In the genomic region with DNA sequence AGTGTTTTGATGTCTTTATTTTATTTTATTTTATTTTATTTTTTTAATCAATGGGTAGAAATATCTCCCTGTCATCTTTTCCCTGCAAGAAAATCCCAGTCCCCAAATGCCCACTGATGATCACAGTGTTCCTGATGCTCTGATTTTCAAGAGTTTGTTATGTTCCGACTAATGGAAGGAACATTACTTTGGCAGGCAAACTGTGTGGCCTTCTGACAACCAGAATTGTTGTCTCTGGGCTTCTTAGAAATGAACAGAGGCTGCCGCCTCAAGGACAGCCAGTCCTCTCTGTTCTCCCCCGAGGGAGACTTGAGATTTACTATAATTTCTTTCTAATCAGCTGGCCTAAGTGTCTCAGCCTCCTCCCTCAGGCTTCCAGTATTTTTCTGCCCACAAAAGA, we compare ENCODE assay signal across 24 mouse cellular contexts. TPM values are rescaled to one million over a fixed set of nuclear protein-coding genes. Genes with fewer than 3 reads are reported as not detected.
"Had no signal": no experiment of that assay in that cellular context is flagged by ENCODE, and none has a peak within 500 bp of the region (broad histone marks: within the 10 kb centered on the region; RNA-seq: fewer than 3 reads in every experiment).

No protein-coding gene starts in this region.

- H3K27ac ChIP-seq: midbrain, embryonic 10.5 days; midbrain, embryonic 12.5 days; neural tube, embryonic 13.5 days; neural tube, embryonic 15.5 days; stomach, embryonic 15.5 days; stomach, postnatal 0 days had no signal

- H3K27me3 ChIP-seq: midbrain, embryonic 12.5 days; neural tube, embryonic 13.5 days; neural tube, embryonic 15.5 days; stomach, embryonic 15.5 days had no signal

- H3K4me3 ChIP-seq: midbrain, embryonic 10.5 days; midbrain, embryonic 12.5 days; myocyte; neural tube, embryonic 13.5 days; neural tube, embryonic 15.5 days; stomach, embryonic 15.5 days had no signal

- DNase-seq: lung, adult 18-20 months; lung, embryonic 14.5 days; lung, postnatal 10 days; lung, postnatal 4 days; midbrain, embryonic 14.5 days; retina, postnatal 1 day; right cerebral cortex, adult 18-20 months; right cerebral cortex, postnatal 25 days; right cerebral cortex, postnatal 4 days; thymus, adult 2 months; thymus, postnatal 25 days; thymus, postnatal 4 days had no signal

- H3K9me3 ChIP-seq: midbrain, embryonic 10.5 days; midbrain, embryonic 12.5 days; neural tube, embryonic 13.5 days; neural tube, embryonic 15.5 days; stomach, embryonic 15.5 days had no signal

- H3K4me1 ChIP-seq: midbrain, embryonic 10.5 days; midbrain, embryonic 12.5 days; neural tube, embryonic 13.5 days; neural tube, embryonic 15.5 days; stomach, embryonic 15.5 days had no signal

- H3K36me3 ChIP-seq: midbrain, embryonic 10.5 days; midbrain, embryonic 12.5 days; neural tube, embryonic 13.5 days; neural tube, embryonic 15.5 days; stomach, embryonic 15.5 days had no signal

RNA-seq across cellular contexts. Expression of a gene that starts 20.7 kb away (rescaled TPM):
- total RNA-seq: megakaryocyte, adult 5-6 weeks; megakaryocyte-erythroid progenitor cell, adult 5-6 weeks had no signal
- polyA plus RNA-seq: lung, embryonic 14.5 days; lung, embryonic 16.5 days; midbrain, embryonic 12.5 days; midbrain, embryonic 14.5 days; midbrain, embryonic 16.5 days; myocyte; neural tube, embryonic 11.5 days; neural tube, embryonic 13.5 days; neural tube, embryonic 15.5 days; stomach, postnatal 0 days had no signal
